Mouse (Mus musculus): ENCODE results near the gene Pou4f1. TPM values are rescaled to one million over a fixed set of nuclear protein-coding genes. Genes with fewer than 3 reads are reported as not detected.

Pou4f1 gene
- polyA plus RNA-seq, 1 experiment from 2014 or later: 42.7 TPM

DNA sequence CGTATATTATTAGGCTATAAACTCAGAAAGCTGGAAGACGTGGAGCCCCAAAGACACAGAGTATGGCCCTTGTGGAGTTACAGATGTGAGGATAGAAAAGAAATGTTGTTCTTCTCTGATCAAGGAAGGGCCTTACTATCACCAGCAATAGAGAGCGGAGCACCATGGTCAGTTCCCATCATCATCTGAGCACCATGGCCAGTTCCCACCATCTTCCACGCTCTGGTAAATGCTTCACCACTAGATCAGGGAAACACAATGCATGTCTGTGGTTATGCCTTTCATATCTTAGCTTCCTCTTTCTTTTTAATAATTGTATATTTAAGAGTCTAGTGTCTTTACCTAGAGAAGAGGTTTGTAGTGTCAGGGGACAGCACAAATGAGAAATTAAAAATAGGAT lies 37.0 kb downstream of the Pou4f1 start:
- Histone ChIP-seq H3K9ac (no peak overlapping the region), H3K9me3 (no peaks in the 10 kb centered on the region), H3K27me3 (0 out of 2 replicates have a peak, but pooled peaks cover 3% of the 10 kb centered on the region), H3K27ac (replicated peaks) (no peak overlapping the region), H3K4me1 (replicated peaks) (no peaks in the 10 kb centered on the region), H3K4me2 (no peak overlapping the region), H3K36me3 (no peaks in the 10 kb centered on the region), H3K4me3 (no peak overlapping the region)
- 89% methylated on average over 4 of the region's 4 CpGs for WGBS
- no peak for ATAC-seq (ENCODE audit: low FRiP score, low read depth)

DNA sequence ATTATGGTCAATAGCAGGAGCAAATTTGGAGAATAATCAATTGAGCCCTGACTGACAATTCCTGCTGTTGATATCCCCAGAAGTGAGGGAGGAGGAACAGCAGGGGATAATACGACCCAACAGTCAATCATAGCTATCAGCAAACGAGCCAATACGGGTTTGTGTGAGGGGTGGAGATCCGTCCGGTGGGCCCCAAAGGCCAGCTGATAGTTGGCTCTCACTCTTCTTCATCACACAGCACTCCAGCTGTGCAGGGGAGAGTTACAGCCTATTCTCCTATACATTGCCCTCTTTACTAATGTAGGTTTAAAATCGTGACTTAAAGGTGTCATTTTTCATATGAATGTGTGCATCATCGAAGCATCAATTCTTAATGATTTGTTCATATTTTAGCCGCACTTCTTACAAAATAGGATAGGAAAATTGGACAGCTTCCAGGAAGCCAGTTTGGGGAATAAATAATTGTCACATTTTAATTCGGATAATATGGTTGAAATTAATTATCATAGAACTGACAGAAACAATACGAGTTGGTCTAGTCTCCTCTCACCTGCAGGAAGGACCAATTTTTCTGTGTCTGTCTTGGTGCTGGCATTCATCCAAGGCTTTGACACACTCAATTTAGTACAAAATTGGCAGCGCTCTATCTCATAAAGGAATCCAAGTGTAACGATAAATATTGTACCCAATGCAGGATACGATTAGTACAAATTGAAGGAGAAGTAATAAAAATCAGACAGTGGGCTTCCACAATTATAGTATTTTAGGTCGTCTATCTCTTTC lies 43.9 kb downstream of the Pou4f1 start:
- Histone ChIP-seq H3K4me2 (peak overlapping the region; percentile 21; the same call in 1 of the 2 replicates), H3K9me3 (no peaks in the 10 kb centered on the region), H3K27me3 (no peaks in the 10 kb centered on the region), H3K4me1 (replicated peaks) (peaks cover 9% of the 10 kb centered on the region; the same call in 1 of the 2 replicates), H3K9ac (no peak overlapping the region), H3K36me3 (no peaks in the 10 kb centered on the region), H3K27ac (replicated peaks) (no peak overlapping the region), H3K4me3 (no peak overlapping the region)
- ATAC-seq (ENCODE audit: low FRiP score, low read depth): no peak
- WGBS: 34% methylated on average over 14 of the region's 14 CpGs

Other genes starting within 250 kb of the Pou4f1 start
- 22.8 and 32.2 TPM in 2 replicates for gene Rnf219, start 54.6 kb upstream of the Pou4f1 start, polyA plus RNA-seq (2015; fragmentation: Nextera tagmentation; extraction: Ambion mirVana)

All from hindbrain, embryonic 15.5 days (tissue).